Mouse (Mus musculus): Measurements from ENCODE around the gene Hyal3. TPM values are rescaled to one million over a fixed set of nuclear protein-coding genes. Genes with fewer than 3 reads are reported as not detected.
"Not testable (repeated sequence)": the region's sequence is repeated elsewhere in the genome, so short reads cannot be mapped to it uniquely, and the experiment has no call there.

Gene Hyal3
- polyA plus RNA-seq, 1 experiment from 2014 or later = 1.1 TPM

DNA sequence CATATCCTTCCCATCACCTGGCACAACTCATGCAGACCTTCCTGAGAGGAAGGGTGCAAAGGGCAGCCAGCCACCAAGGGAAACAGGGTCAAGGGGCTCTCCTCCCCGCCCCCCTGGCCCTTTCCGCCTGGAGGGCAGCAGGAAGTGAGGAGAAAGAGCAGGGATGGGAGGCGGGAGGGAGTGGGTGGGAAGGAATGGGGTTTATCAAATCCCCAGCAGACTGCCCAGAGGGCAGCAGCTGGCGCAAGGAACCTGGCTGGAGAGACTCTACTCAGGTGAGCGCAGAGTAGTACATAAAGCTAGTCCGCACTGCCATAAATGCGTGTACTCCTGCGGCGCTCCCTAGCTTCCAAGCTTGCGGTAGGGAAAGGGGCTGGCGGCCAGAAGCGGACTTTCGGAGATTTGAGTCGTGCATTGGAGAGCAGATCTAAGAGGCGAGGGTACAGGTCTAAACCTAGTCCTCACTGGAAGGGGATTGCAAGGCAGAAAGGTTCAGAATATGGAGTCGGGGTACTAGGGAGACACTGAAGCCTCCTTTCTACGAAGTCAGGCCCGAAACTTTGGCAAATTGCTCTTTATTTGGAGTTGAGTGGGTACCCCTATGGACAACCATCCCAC, 12.8 kb upstream of the Hyal3 start, which contains the start of gene Hyal2:
Hyal2 (plus strand) TSS at position 244 of the 618 bp plus-strand sequence.
- Histone ChIP-seq H3K36me3 (ENCODE audit: poor library complexity, severe bottlenecking) (peaks cover 47% of the 10 kb centered on the region), H3K27me3 (no peaks in the 10 kb centered on the region), H3K9ac (peak within 1 kb of the TSS; percentile 89), H3K27ac (peak within 1 kb of the TSS; percentile 87), H3K4me1 (peaks cover 68% of the 10 kb centered on the region), H3K4me3 (peak within 1 kb of the TSS; percentile 79), H3K4me2 (peak within 1 kb of the TSS; percentile 95), H3K9me3 (replicated peaks) (no peaks in the 10 kb centered on the region)
- ATAC-seq = no peak
- WGBS = 3% methylated on average over 18 of the region's 18 CpGs

DNA sequence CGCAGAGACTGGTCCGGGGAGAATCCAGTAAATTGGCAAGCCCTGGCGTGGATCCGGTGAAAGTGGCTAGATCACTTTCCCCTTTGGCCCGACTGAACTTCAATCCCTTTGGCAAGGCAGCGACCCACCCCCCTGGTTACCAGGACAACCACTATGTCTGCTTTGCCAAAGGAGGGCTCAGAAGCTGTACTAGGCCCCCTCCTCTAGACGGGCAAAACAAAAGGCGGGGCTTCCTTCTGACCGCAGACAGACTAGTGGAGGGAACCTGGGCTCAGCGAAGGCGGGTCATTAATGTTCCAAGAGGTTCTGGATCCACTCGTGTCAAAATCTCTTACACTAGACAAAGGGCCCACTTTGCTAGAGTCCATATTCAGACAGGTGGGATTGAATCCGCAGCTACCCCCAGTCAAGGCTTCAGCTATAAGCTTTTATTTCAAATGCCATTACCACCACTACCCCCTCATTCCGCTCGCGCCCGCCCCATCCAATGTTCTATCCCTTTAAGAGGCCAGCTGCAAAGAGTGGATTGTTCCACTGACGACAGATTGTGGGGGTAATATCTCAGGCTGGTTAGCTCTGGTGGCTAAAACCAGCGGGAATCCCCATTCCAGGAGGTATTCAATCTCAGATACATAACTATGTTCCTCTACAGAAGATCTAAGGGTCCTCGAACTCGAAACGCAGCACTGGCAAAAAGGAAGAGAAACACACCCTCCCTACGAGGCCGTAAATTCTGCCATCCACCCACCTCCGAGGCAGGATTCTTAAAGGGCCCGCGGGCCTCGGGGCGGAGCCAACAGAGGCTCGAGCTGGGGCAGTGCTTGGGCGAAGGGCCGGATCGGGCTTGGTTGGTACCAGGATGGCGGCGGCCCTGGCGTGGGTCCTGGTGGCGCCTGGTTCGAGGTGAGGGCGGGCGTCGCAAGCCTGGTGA, 12.0 kb upstream of the Hyal3 start:
- Histone ChIP-seq H3K27me3 (no peaks in the 10 kb centered on the region), H3K9me3 (replicated peaks) (no peaks in the 10 kb centered on the region), H3K4me1 (peaks cover 64% of the 10 kb centered on the region), H3K4me3 (peak overlapping the region; percentile 79), H3K36me3 (ENCODE audit: poor library complexity, severe bottlenecking) (peaks cover 55% of the 10 kb centered on the region), H3K4me2 (peak overlapping the region; percentile 95), H3K9ac (peak overlapping the region; percentile 89), H3K27ac (peak overlapping the region; percentile 87)
- ATAC-seq = peak; percentile 88
- under 1% methylated on average over 41 of the region's 41 CpGs for WGBS

DNA sequence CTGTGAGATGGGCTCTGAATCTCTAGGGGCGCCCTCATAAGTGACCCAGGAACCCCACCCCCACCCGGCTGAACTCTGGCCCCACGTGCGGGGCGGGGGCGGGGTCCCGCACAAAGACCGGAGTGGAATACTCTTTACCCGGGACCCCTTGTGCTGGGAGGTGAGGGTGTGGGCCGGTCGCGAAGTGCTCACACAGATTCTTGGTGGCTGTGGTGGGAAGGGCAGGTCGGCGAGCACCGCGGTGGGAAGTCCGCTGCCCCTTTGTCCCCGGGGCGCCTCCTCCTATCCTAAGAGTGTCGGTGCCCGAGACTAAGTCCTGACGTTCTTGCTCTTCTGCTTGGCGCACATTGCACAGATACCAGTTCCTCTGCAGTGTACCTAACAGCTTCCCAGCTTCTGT, 11.3 kb upstream of the Hyal3 start:
- peak overlapping the region; percentile 95 for H3K4me2 ChIP-seq
- peak overlapping the region; percentile 87 for H3K27ac ChIP-seq
- peaks cover 59% of the 10 kb centered on the region for H3K36me3 ChIP-seq (ENCODE audit: poor library complexity, severe bottlenecking)
- no peaks in the 10 kb centered on the region for H3K27me3 ChIP-seq
- WGBS = under 1% methylated on average over 23 of the region's 23 CpGs
- H3K4me1 ChIP-seq = peaks cover 57% of the 10 kb centered on the region
- peak; percentile 28 for ATAC-seq
- H3K9ac ChIP-seq = peak overlapping the region; percentile 89
- no peaks in the 10 kb centered on the region for H3K9me3 ChIP-seq (replicated peaks)
- H3K4me3 ChIP-seq = peak overlapping the region; percentile 79

DNA sequence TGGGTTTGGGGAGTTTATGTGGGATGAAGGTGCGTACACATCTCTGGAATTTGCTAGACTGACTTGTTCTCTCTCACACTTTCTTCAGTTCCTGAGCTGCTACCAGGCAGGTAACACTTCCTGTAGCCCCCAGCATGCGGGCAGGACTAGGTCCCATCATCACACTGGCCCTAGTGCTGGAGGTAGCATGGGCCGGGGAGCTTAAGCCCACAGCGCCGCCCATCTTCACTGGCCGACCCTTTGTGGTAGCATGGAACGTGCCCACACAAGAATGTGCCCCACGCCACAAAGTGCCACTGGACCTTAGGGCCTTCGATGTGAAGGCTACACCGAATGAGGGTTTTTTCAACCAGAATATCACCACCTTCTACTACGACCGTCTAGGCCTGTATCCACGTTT, 10.6 kb upstream of the Hyal3 start:
- 46% methylated on average over 13 of the region's 13 CpGs for WGBS
- peaks cover 60% of the 10 kb centered on the region for H3K36me3 ChIP-seq (ENCODE audit: poor library complexity, severe bottlenecking)

DNA sequence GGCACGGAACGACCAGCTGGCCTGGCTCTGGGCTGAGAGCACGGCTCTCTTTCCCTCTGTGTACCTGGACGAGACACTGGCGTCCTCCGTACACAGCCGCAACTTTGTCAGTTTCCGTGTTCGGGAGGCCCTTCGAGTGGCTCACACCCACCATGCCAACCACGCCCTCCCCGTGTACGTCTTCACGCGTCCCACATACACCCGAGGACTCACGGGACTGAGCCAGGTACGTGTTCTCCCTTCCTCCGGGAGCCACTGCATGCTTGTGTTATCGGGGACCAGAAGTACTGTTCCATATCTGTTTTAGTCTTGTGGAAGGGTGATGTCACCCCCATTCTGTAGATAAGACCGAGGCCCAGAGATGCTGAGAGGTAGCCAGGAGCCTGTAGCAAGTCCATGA, 9.8 kb upstream of the Hyal3 start:
- Histone ChIP-seq H3K9ac (peak overlapping the region; percentile 89), H3K4me3 (peak overlapping the region; percentile 79), H3K27me3 (no peaks in the 10 kb centered on the region), H3K36me3 (ENCODE audit: poor library complexity, severe bottlenecking) (peaks cover 55% of the 10 kb centered on the region), H3K4me2 (peak overlapping the region; percentile 95), H3K9me3 (replicated peaks) (no peaks in the 10 kb centered on the region), H3K4me1 (peaks cover 53% of the 10 kb centered on the region), H3K27ac (no peak overlapping the region)
- 94% methylated on average over 21 of the region's 21 CpGs for WGBS
- no peak for ATAC-seq

More for the DNA sequence above, 10.6 kb upstream of the Hyal3 start:
- Histone ChIP-seq H3K4me1 (peaks cover 55% of the 10 kb centered on the region), H3K9ac (peak overlapping the region; percentile 89), H3K27me3 (no peaks in the 10 kb centered on the region), H3K27ac (peak overlapping the region; percentile 87), H3K4me2 (peak overlapping the region; percentile 95), H3K4me3 (peak overlapping the region; percentile 79), H3K9me3 (replicated peaks) (no peaks in the 10 kb centered on the region)
- ATAC-seq = no peak

DNA sequence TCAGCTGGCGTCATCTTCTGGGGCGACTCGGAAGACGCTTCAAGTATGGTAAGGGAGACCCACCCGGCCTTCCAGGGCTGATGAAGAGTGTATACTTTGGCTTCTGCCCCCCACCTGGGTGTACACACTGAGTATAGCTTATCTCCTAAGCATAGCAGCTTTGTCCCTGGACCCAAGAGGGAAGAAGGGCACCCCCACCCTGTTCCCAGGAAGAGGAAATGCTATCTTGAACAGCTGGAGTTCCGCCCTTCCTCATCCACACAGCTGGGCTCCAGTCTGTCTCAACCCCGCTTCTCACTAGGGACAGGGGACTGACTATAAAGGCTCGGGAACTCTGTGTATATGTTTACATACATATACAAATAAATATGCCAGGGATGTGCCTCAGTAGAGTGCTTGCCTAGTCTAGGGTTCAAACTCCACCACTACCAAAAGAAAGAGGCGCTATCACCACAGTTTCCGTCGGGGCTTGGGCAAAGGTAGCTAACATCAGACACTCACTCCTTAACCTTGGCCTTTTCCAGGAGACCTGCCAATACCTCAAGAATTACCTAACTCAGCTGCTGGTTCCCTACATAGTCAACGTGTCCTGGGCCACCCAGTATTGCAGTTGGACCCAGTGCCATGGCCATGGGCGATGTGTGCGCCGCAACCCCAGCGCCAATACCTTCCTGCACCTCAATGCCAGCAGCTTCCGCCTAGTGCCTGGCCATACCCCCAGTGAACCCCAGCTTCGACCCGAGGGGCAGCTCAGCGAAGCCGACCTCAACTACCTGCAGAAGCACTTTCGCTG, 8.9 kb upstream of the Hyal3 start:
- ATAC-seq = no peak
- Histone ChIP-seq H3K4me3 (peak overlapping the region; percentile 79; the same call in 1 of the 2 replicates), H3K4me1 (peaks cover 55% of the 10 kb centered on the region), H3K27ac (no peak overlapping the region), H3K4me2 (peak overlapping the region; percentile 95), H3K27me3 (no peaks in the 10 kb centered on the region), H3K9ac (no peak overlapping the region), H3K36me3 (ENCODE audit: poor library complexity, severe bottlenecking) (peaks cover 48% of the 10 kb centered on the region), H3K9me3 (replicated peaks) (no peaks in the 10 kb centered on the region)
- WGBS = 94% methylated on average over 22 of the region's 22 CpGs

DNA sequence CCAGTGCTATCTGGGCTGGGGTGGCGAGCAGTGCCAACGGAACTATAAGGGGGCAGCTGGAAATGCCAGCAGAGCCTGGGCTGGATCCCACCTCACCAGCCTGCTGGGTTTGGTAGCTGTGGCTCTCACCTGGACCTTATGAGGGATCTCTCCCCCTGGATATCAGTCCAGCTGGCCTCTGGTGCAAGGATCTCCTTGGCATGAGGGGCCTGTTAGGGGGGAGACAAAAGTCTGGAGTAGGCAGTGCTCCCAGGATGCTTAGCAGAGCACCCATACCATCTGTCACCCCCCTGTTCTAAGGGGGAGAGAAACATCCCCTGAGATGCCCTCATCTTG, 8.3 kb upstream of the Hyal3 start:
- Histone ChIP-seq H3K4me3 (no peak overlapping the region), H3K4me1 (peaks cover 55% of the 10 kb centered on the region), H3K27ac (no peak overlapping the region), H3K9ac (0 out of 2 replicates have a peak overlapping the region, but pooled peaks have one; percentile 23), H3K4me2 (no peak overlapping the region), H3K36me3 (ENCODE audit: poor library complexity, severe bottlenecking) (peaks cover 48% of the 10 kb centered on the region), H3K9me3 (replicated peaks) (no peaks in the 10 kb centered on the region), H3K27me3 (no peaks in the 10 kb centered on the region)
- no peak for ATAC-seq
- 94% methylated on average over 2 of the region's 2 CpGs for WGBS

DNA sequence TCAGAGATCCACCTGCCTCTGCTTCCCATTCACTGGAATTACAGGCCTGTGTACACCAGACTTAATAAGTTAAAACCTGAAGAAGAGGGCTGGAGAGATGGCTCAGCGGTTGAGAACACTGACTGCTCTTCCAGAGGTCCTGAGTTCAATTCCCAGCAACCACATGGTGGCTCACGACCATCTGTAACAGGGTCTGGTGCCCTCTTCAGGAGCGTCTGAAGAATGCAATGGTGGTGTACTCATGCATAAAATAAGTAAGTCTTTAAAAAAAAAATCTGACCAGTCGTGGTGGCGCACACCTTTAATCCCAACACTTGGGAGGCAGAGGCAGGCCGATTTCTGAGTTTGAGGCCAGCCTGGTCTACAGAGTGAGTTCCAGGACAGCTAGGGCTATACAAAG, 6.8 kb upstream of the Hyal3 start:
- not testable (repeated sequence) for H3K27me3 ChIP-seq; H3K4me3 ChIP-seq; H3K9ac ChIP-seq; ATAC-seq; H3K27ac ChIP-seq; H3K9me3 ChIP-seq (replicated peaks); H3K4me2 ChIP-seq
- H3K36me3 ChIP-seq (ENCODE audit: poor library complexity, severe bottlenecking) = peaks cover 48% of the 10 kb centered on the region
- WGBS = 85% methylated on average over 6 of the region's 6 CpGs
- peaks cover 45% of the 10 kb centered on the region for H3K4me1 ChIP-seq

DNA sequence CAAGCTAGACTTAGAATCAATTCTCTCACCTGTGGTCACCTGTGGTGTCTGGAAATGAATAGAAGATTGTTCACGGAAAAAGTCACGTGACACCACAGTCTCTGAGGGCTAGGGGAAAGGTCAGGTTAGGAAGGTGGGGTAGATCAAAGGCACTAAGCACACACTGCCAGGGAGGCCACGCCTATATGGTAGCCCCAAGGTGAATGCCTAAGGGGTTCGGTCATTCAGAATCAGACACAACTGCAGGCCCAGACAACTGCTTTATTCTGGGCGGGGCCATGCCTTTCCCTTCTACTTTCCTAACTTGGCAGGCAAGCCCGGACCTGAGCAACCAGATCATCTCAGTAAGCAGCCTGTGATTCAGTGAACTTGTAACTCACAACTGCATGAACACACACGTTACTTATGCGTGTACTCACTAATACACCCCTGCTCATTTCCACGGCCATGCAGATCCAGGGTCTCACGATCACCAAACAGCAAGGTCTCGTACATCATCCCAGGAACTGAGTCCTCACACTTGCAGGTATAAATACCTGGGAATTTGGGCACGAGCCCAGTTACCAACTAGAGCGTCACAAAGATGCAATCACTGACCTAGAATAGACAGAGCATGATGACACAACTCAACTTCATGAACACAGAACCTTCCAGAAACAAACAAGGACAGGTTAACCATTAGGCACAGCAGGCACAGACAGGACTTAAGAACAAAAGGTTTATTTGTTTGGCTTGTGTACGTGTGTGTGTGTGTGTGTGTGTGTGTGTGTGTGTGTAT, 4.8 kb upstream of the Hyal3 start:
- Histone ChIP-seq H3K4me2 (no peak overlapping the region), H3K27ac (peak overlapping the region; percentile 41), H3K9me3 (replicated peaks) (no peaks in the 10 kb centered on the region), H3K36me3 (ENCODE audit: poor library complexity, severe bottlenecking) (peaks cover 41% of the 10 kb centered on the region), H3K9ac (no peak overlapping the region), H3K4me3 (no peak overlapping the region), H3K4me1 (peaks cover 45% of the 10 kb centered on the region), H3K27me3 (no peaks in the 10 kb centered on the region)
- WGBS = 87% methylated on average over 14 of the region's 14 CpGs
- ATAC-seq = no peak

DNA sequence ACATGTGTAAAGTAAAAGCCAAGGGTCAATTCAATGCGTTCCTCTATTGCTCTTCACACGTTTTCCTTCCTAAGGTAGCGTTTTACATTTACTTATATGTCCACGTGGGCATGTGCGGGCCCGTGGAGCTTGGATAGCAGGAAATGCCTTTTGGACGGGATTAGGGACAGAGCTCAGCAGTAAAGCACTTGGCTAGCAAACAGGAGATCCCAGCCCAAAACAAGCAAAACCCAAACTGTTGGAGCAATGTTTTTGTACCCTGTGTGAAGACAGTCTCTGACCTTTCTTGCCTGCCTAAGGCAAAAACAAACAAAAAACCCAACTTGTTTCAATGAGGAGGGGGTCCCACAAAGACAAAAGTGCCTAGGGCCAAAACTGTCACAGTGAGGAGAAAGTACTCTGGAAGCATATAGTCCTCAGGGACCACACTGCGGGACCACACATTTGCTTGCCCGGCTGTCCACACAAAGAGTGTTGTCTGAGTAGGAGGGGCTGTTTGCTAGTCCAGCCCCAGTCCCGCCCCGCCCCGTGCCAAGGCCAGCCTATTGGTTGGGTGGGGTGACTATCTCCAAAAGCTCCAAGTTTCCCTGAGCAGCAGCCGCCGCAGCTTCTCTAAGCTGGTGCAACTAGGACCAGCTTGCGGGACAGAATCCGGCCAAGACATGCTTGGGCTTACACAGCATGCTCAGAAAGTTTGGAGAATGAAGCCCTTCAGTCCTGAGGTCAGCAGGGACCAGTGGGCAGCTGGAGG, 4.1 kb upstream of the Hyal3 start, which contains the start of gene Hyal1:
Hyal1 (plus strand) TSS at position 571 of the 751 bp plus-strand sequence.
- H3K9ac ChIP-seq = peak within 1 kb of the TSS; percentile 55
- H3K4me1 ChIP-seq = peaks cover 45% of the 10 kb centered on the region

More for the DNA sequence above, 4.1 kb upstream of the Hyal3 start, which contains the start of gene Hyal1:
- Histone ChIP-seq H3K9me3 (replicated peaks) (no peaks in the 10 kb centered on the region), H3K4me2 (peak within 1 kb of the TSS; percentile 55), H3K4me3 (peak within 1 kb of the TSS; percentile 27), H3K36me3 (ENCODE audit: poor library complexity, severe bottlenecking) (peaks cover 34% of the 10 kb centered on the region), H3K27ac (peak within 1 kb of the TSS; percentile 41), H3K27me3 (no peaks in the 10 kb centered on the region)
- peak; percentile 54 for ATAC-seq
- 28% methylated on average over 16 of the region's 16 CpGs for WGBS

All from forebrain, embryonic 13.5 days (tissue).